Mouse (Mus musculus): ENCODE data around the gene Hnrnpu. TPM values are rescaled to one million over a fixed set of nuclear protein-coding genes. Genes with fewer than 3 reads are reported as not detected.
"Not testable (repeated sequence)": the region's sequence is repeated elsewhere in the genome, so short reads cannot be mapped to it uniquely, and the experiment has no call there.

The Hnrnpu gene
- polyA plus RNA-seq, 1 experiment from 2014 or later = 384 TPM

DNA sequence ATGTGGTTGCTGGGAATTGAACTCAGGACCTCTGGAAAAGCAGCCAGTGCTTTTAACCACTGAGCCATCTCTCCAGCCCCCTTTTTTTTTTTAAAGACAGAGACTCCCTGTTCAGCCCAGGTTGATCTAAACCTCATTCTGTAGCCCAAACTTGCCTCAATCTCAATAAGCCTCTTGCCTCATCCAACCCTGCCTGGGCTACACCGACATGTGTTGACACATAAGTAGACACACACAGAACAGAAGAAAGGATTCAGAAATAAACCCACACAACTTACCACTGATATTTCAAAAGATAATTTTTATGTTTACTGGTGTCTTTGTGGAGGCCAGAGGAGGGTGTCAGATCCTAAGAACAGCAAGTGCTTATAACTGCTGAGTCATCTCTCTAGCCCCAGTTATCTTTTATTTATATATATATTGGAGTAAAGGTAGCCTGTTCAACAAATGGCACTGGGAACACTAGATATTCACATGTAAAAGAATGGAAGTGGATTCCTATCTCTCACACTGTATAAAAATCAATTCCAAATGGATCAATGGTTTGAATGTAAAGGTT, 24.5 kb downstream of the Hnrnpu start:
- 93% methylated on average over 1 of the region's 1 CpGs for WGBS
- ATAC-seq (replicated peaks; ENCODE audit: low FRiP score, low TSS enrichment, low read depth) = no peak
- peaks cover 7% of the 10 kb centered on the region; the same call in 1 of the 2 replicates for H3K4me1 ChIP-seq (replicated peaks; ENCODE audit: control insufficient read depth, insufficient read depth, low read length)

DNA sequence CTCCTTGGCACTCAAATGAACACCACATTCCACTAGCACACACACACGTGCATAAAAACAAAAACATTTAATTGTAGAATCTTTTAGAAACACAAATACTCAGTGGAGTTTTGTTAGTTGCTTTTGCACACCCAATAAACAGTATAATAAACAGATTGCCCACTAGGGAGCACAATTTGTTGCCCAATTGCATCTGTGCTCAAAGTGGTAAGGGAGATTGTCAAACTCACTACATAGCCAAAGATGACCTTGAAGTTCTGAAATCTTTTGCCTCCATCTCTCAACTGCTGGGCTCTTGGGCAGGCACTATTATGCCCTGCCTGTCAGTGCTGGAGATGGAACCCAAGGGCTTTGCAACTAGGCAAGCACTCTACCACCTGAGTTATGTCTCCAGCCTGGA, 27.5 kb downstream of the Hnrnpu start:
- 68% methylated on average over 1 of the region's 1 CpGs for WGBS
- Histone ChIP-seq H3K4me3 (ENCODE audit: low read depth, low read length) (no peak overlapping the region), H3K27me3 (replicated peaks; ENCODE audit: control insufficient read depth, insufficient read depth, low read length) (no peaks in the 10 kb centered on the region), H3K4me2 (ENCODE audit: low read length) (no peak overlapping the region), H3K9ac (ENCODE audit: low read length) (no peak overlapping the region), H3K9me3 (ENCODE audit: control insufficient read depth, low read length) (no peaks in the 10 kb centered on the region), H3K36me3 (ENCODE audit: control insufficient read depth, insufficient read depth, low read length) (no peaks in the 10 kb centered on the region), H3K4me1 (replicated peaks; ENCODE audit: control insufficient read depth, insufficient read depth, low read length) (no peaks in the 10 kb centered on the region), H3K27ac (ENCODE audit: low read depth) (no peak overlapping the region)
- ATAC-seq (replicated peaks; ENCODE audit: low FRiP score, low TSS enrichment, low read depth) (no peak), DNase-seq (ENCODE audit: low spot score) (no peak)

More for the DNA sequence above, 24.5 kb downstream of the Hnrnpu start:
- no peak for DNase-seq (ENCODE audit: low spot score)
- Histone ChIP-seq H3K27me3 (replicated peaks; ENCODE audit: control insufficient read depth, insufficient read depth, low read length) (no peaks in the 10 kb centered on the region), H3K4me2 (ENCODE audit: low read length) (no peak overlapping the region), H3K4me3 (ENCODE audit: low read depth, low read length) (no peak overlapping the region), H3K9ac (ENCODE audit: low read length) (no peak overlapping the region), H3K36me3 (ENCODE audit: control insufficient read depth, insufficient read depth, low read length) (no peaks in the 10 kb centered on the region), H3K27ac (ENCODE audit: low read depth) (no peak overlapping the region), H3K9me3 (ENCODE audit: control insufficient read depth, low read length) (no peaks in the 10 kb centered on the region)

DNA sequence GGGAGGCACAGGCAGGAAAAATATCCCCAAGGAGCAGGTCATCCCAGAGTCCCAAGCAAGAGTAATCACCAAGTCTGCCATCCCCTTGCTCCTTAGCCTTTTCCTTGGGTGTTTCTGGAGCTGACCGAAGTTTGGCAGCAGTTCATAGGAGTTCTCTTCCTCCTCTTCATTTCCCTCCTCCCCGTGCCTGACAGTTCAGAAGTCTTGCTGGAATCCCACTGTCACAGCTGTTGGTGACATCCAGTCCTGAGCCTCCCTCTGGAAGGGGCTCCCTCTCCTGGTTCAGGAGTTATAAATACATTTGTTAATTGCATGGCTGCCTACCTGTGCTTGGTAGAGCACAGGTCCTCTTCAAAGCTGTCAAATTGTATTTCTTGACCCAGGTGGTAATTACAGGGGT, 28.1 kb downstream of the Hnrnpu start:
- no peaks in the 10 kb centered on the region for H3K4me1 ChIP-seq (replicated peaks; ENCODE audit: control insufficient read depth, insufficient read depth, low read length)
- no peak overlapping the region for H3K27ac ChIP-seq (ENCODE audit: low read depth)
- no peak overlapping the region for H3K9ac ChIP-seq (ENCODE audit: low read length)
- WGBS = 78% methylated on average over 2 of the region's 2 CpGs
- ATAC-seq (replicated peaks; ENCODE audit: low FRiP score, low TSS enrichment, low read depth) = no peak
- no peak overlapping the region for H3K4me2 ChIP-seq (ENCODE audit: low read length)
- no peaks in the 10 kb centered on the region for H3K36me3 ChIP-seq (ENCODE audit: control insufficient read depth, insufficient read depth, low read length)
- no peak overlapping the region for H3K4me3 ChIP-seq (ENCODE audit: low read depth, low read length)
- H3K27me3 ChIP-seq (replicated peaks; ENCODE audit: control insufficient read depth, insufficient read depth, low read length) = no peaks in the 10 kb centered on the region
- DNase-seq (ENCODE audit: low spot score) = peak; percentile 48
- H3K9me3 ChIP-seq (ENCODE audit: control insufficient read depth, low read length) = no peaks in the 10 kb centered on the region

DNA sequence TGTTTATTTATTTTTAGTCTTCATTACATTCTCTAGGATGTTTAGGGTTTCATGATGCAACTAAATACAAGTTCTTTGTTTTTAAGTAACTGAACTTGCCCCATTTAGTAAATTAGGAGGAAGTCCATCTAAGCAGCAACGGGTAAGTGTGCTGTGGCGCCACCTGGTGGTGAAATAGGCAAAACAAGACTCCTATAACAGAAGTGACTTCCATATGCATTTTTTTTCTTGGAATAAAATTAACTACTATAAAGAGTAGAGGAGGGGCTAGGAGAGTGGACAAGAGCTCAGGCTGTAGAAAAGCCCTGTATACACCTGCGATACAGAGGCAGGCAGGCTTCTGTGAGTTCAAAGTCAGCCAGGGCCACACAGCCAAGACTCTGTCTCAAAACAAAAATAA, 34.2 kb downstream of the Hnrnpu start:
- peaks cover 4% of the 10 kb centered on the region; the same call in 1 of the 2 replicates for H3K9me3 ChIP-seq (ENCODE audit: control insufficient read depth, low read length)
- H3K27ac ChIP-seq (ENCODE audit: low read depth) = no peak overlapping the region
- DNase-seq (ENCODE audit: low spot score) = peak; percentile 78
- WGBS = 28% methylated on average over 3 of the region's 3 CpGs
- peak; percentile 53; the same call in 1 of the 2 replicates for ATAC-seq (replicated peaks; ENCODE audit: low FRiP score, low TSS enrichment, low read depth)
- no peaks in the 10 kb centered on the region for H3K36me3 ChIP-seq (ENCODE audit: control insufficient read depth, insufficient read depth, low read length)
- H3K4me3 ChIP-seq (ENCODE audit: low read depth, low read length) = no peak overlapping the region
- no peaks in the 10 kb centered on the region for H3K27me3 ChIP-seq (replicated peaks; ENCODE audit: control insufficient read depth, insufficient read depth, low read length)
- H3K4me2 ChIP-seq (ENCODE audit: low read length) = no peak overlapping the region
- no peak overlapping the region for H3K9ac ChIP-seq (ENCODE audit: low read length)
- H3K4me1 ChIP-seq (replicated peaks; ENCODE audit: control insufficient read depth, insufficient read depth, low read length) = no peaks in the 10 kb centered on the region

DNA sequence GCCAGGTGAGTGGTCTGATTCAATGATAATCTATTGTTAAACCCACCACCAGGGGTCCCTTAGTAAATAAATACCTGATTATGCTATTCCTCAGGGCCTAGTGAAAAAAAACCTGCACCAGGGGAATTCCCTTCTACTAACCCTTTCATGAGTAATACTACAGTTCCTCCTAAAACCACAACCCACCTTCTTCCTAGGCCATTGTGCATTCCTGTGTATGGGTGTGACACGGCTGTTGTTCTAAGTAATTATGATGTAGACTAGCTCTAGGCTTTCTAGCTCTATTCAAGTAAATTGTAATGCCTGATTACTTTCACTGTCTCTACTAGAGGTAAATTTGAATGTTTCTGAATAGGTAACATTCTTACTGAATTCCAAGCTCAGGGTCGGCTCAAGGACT, 36.3 kb downstream of the Hnrnpu start:
- H3K9ac ChIP-seq (ENCODE audit: low read length); H3K36me3 ChIP-seq (ENCODE audit: control insufficient read depth, insufficient read depth, low read length); H3K27ac ChIP-seq (ENCODE audit: low read depth); H3K4me3 ChIP-seq (ENCODE audit: low read depth, low read length); H3K9me3 ChIP-seq (ENCODE audit: control insufficient read depth, low read length); DNase-seq (ENCODE audit: low spot score); H3K4me2 ChIP-seq (ENCODE audit: low read length); ATAC-seq (replicated peaks; ENCODE audit: low FRiP score, low TSS enrichment, low read depth); H3K27me3 ChIP-seq (replicated peaks; ENCODE audit: control insufficient read depth, insufficient read depth, low read length); H3K4me1 ChIP-seq (replicated peaks; ENCODE audit: control insufficient read depth, insufficient read depth, low read length): not testable (repeated sequence)
- 92% methylated on average over 2 of the region's 2 CpGs for whole genome bisulfite sequencing

DNA sequence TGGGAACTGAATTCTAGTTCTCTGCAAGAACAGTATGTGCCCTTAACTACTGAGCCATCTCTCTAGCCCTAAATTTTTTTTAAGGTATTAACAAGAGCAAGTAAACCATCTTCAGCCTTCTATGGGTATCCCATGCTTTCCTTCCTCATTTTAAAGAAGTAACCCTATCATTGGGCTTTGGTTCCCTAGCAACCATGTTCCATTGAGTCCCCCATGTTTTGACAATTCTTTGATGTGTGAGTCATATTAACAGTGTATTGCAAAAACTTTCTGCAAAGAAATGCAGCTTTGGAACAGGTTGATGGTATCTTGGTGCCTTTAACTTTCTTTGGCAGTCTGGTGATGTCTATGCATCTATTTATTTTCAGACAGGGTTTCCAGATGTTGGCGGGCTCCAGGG, 43.5 kb downstream of the Hnrnpu start:
- Histone ChIP-seq H3K4me3 (ENCODE audit: low read depth, low read length) (no peak overlapping the region), H3K27me3 (replicated peaks; ENCODE audit: control insufficient read depth, insufficient read depth, low read length) (no peaks in the 10 kb centered on the region), H3K9me3 (ENCODE audit: control insufficient read depth, low read length) (no peaks in the 10 kb centered on the region), H3K36me3 (ENCODE audit: control insufficient read depth, insufficient read depth, low read length) (no peaks in the 10 kb centered on the region), H3K9ac (ENCODE audit: low read length) (no peak overlapping the region), H3K4me2 (ENCODE audit: low read length) (no peak overlapping the region), H3K4me1 (replicated peaks; ENCODE audit: control insufficient read depth, insufficient read depth, low read length) (no peaks in the 10 kb centered on the region), H3K27ac (ENCODE audit: low read depth) (no peak overlapping the region)
- ATAC-seq (replicated peaks; ENCODE audit: low FRiP score, low TSS enrichment, low read depth) (no peak), DNase-seq (ENCODE audit: low spot score) (no peak)
- WGBS = 98% methylated on average over 1 of the region's 1 CpGs

DNA sequence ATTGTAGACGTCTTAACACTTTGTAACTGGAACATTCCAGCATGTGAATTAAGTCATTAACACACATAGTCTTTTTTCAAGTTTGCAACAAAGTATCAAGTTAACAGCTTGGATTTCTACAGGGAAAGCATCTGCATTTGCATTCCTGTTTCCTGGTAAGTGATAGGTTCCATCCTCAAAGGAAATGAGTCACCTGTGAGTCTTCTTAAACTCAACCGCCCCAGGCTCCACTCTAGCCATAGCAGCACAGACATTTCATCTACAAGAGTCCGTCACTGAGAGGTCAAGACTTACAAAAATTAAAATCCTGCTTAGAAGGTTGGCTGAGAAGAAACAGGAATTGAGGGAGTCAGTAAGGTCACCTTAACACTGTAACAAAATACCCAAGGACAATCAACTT, 45.9 kb downstream of the Hnrnpu start:
- Histone ChIP-seq H3K4me2 (ENCODE audit: low read length) (no peak overlapping the region), H3K4me3 (ENCODE audit: low read depth, low read length) (no peak overlapping the region), H3K9me3 (ENCODE audit: control insufficient read depth, low read length) (no peaks in the 10 kb centered on the region), H3K27ac (ENCODE audit: low read depth) (no peak overlapping the region), H3K4me1 (replicated peaks; ENCODE audit: control insufficient read depth, insufficient read depth, low read length) (no peaks in the 10 kb centered on the region), H3K9ac (ENCODE audit: low read length) (no peak overlapping the region), H3K27me3 (replicated peaks; ENCODE audit: control insufficient read depth, insufficient read depth, low read length) (no peaks in the 10 kb centered on the region), H3K36me3 (ENCODE audit: control insufficient read depth, insufficient read depth, low read length) (no peaks in the 10 kb centered on the region)
- 82% methylated on average over 3 of the region's 3 CpGs for WGBS
- ATAC-seq (replicated peaks; ENCODE audit: low FRiP score, low TSS enrichment, low read depth) (no peak), DNase-seq (ENCODE audit: low spot score) (no peak)

DNA sequence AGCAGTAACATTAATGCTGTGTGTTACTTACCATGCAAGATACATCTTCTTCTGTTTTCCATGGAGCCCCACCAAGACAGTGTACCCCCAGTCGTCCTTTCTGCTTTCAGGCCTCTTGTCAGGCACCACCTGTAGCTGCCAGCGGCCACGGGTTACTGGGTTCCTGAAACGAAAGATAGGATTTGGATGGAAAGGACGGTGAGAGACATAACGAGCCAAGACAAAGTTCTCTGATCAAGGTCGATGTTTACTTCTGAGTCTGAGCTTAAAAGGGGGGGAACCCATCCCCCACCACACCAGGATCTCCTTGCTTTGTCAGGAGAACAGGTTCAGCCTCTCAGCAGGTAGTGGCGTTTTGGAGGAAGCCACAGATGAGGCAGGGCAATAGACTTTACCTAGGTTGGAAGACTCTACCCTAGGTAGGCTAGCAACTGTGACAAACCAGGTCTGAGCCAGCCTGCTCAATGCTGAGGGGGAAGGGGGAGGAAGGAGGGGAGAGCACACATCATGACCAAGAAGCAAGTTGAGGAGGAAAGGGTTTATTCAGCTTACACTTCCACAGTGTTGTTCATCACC, 49.9 kb downstream of the Hnrnpu start:
- 63% methylated on average over 8 of the region's 8 CpGs for WGBS
- H3K4me1 ChIP-seq (replicated peaks; ENCODE audit: control insufficient read depth, insufficient read depth, low read length) = no peaks in the 10 kb centered on the region
- H3K36me3 ChIP-seq (ENCODE audit: control insufficient read depth, insufficient read depth, low read length) = no peaks in the 10 kb centered on the region
- no peak overlapping the region for H3K27ac ChIP-seq (ENCODE audit: low read depth)
- no peak overlapping the region for H3K4me3 ChIP-seq (ENCODE audit: low read depth, low read length)
- DNase-seq (ENCODE audit: low spot score) (no peak), ATAC-seq (replicated peaks; ENCODE audit: low FRiP score, low TSS enrichment, low read depth) (no peak)
- H3K27me3 ChIP-seq (replicated peaks; ENCODE audit: control insufficient read depth, insufficient read depth, low read length) = no peaks in the 10 kb centered on the region
- H3K4me2 ChIP-seq (ENCODE audit: low read length) = no peak overlapping the region
- no peak overlapping the region for H3K9ac ChIP-seq (ENCODE audit: low read length)
- no peaks in the 10 kb centered on the region for H3K9me3 ChIP-seq (ENCODE audit: control insufficient read depth, low read length)

Data from intestine, embryonic 14.5 days (tissue).